Mouse (Mus musculus): ENCODE data around the gene Asz1.

Asz1 gene

GRCm38 (mm10) chr6:18007356-18007755 is 101.5 kb downstream of the Asz1 start:
- no peak for DNase-seq (ENCODE audit: low spot score)

DNA sequence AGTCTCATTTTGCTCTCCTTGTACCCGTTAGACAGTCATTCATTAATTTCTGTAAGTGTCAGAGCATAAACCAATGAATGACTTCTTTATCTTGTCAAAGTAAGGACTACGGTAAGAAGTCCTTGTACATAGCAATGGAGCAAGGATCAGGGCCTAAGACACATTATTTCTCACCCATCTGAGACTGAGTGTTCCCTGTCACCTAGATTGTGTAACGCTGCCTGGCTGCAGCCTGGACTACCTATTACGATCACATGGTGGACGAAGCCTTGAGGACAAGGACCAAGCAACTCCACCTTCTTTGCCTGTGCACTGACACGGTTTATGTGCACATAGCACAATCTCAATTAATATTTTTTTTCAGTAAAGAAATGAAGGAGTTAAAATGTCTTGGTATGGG is 106.8 kb downstream of the Asz1 start:
- no peak for DNase-seq (ENCODE audit: low spot score)
